Mouse (Mus musculus): ENCODE measurements at regions not wholly inside any gene's neighbourhood (a gene's known extent, or its start where the extent isn't known, plus 50 kb on each side); places are given as distances from the start of the nearest gene placed in this dataset.

GRCm38 (mm10) chr8:117859734-117860133, 58.0 kb upstream of the Mphosph6 start:
- no peak for DNase-seq (ENCODE audit: low spot score in 2 of 2)
- Histone ChIP-seq H3K27ac (no peak overlapping the region), H3K4me3 (no peak overlapping the region)
- TF ChIP-seq CTCF (conservative IDR thresholded peaks at IDR 0.05): no peak

DNA sequence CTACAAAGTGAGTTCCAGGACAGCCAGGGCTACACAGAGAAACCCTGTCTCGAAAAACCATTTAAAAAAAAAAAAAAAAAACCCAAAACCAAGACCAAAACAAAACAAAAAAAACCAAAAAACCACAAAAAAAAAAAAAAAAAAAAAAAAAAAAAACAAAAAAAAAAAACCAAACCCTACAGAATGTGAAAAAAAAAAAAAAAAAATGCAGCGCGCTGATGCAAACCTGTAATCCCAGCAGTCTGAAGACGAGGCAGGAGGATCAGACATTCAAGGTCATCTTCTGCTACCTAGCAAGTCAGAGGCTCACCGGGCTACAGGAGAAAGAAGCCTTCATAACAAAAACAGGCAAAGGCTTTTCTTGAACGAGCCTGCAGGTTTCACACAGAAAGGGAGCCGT, 57.4 kb upstream of the Mphosph6 start:
- Histone ChIP-seq H3K4me3 (no peak overlapping the region), H3K27ac (no peak overlapping the region)
- DNase-seq (ENCODE audit: low spot score in 2 of 2): no peak
- TF ChIP-seq CTCF (conservative IDR thresholded peaks at IDR 0.05): no peak

- no peak for DNase-seq (ENCODE audit: low spot score in 2 of 2)
- no peak overlapping the region for H3K4me3 ChIP-seq
- TF ChIP-seq CTCF (conservative IDR thresholded peaks at IDR 0.05): no peak
- no peak overlapping the region for H3K27ac ChIP-seq
Observed at GRCm38 (mm10) chr8:117856121-117856520, 54.4 kb upstream of the Mphosph6 start.

GRCm38 (mm10) chr8:117854942-117855491, 53.3 kb upstream of the Mphosph6 start:
- H3K4me3 ChIP-seq: no peak overlapping the region
- no peak for TF ChIP-seq CTCF (conservative IDR thresholded peaks at IDR 0.05)
- no peak overlapping the region for H3K27ac ChIP-seq
- DNase-seq (ENCODE audit: low spot score in 2 of 2): no peak

- DNase-seq (ENCODE audit: low spot score in 2 of 2): no peak
- Histone ChIP-seq H3K27ac (no peak overlapping the region), H3K4me3 (no peak overlapping the region)
- no peak for TF ChIP-seq CTCF (conservative IDR thresholded peaks at IDR 0.05)
Observed at GRCm38 (mm10) chr8:117854301-117854700, 52.6 kb upstream of the Mphosph6 start.

- Histone ChIP-seq H3K27ac (no peak overlapping the region), H3K4me3 (no peak overlapping the region)
- TF ChIP-seq CTCF (conservative IDR thresholded peaks at IDR 0.05): no peak
- DNase-seq (ENCODE audit: low spot score in 2 of 2): no peak
Observed at GRCm38 (mm10) chr8:117853408-117853807, 51.7 kb upstream of the Mphosph6 start.

DNA sequence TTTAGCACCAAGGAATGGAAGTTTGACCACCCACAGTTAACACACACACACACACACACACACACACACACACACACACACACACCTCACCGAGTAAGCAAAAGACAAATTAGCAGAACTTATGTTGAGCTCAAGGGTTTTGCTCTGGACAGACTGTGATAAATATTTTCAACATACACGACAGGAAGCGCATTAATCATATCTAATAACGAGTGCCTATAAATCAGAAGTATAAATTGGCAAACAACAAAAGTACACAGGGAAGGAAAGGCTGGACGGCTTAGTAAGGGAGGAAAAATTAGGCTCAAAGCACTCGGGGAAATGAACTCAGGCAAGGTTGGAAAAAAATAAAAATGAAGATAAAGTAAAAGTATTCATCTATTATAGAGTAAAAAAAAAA, 50.8 kb upstream of the Mphosph6 start:
- H3K27ac ChIP-seq: no peak overlapping the region
- H3K4me3 ChIP-seq: no peak overlapping the region
- TF ChIP-seq CTCF (conservative IDR thresholded peaks at IDR 0.05): no peak
- no peak for DNase-seq (ENCODE audit: low spot score in 2 of 2)
